Mouse (Mus musculus) forebrain, embryonic 13.5 days (tissue): ENCODE results near the gene Ssna1. TPM values are rescaled to one million over a fixed set of nuclear protein-coding genes. Genes with fewer than 3 reads are reported as not detected.

Source experiments
- ATAC-seq: fragments of 200-750 bp; cut with Nextera tagmentation; 2 replicates; pipeline ENCODE4 v1.8.0; 2017
- H3K27ac ChIP-seq: fragments of 300-500 bp; sonication (generic); 2 replicates; pipeline ENCODE4 v1.5.1; 2015; ENCODE audit warnings: inconsistent platforms, mild to moderate bottlenecking, moderate library complexity
- H3K27me3 ChIP-seq: fragments of 300-500 bp; sonication (generic); 2 replicates; pipeline ENCODE4 v1.6.1; 2015; ENCODE audit warnings: mild to moderate bottlenecking, inconsistent platforms
- H3K36me3 ChIP-seq: fragments of 300-500 bp; sonication (generic); 2 replicates; pipeline ENCODE4 v1.6.1; 2015; ENCODE audit warnings: mild to moderate bottlenecking, inconsistent platforms; ENCODE audit not compliant: poor library complexity, severe bottlenecking
- H3K4me1 ChIP-seq: fragments of 300-500 bp; sonication (generic); 2 replicates; pipeline ENCODE4 v1.6.1; 2015; ENCODE audit warnings: inconsistent platforms
- H3K4me2 ChIP-seq: fragments of 300-500 bp; sonication (generic); 2 replicates; pipeline ENCODE4 v1.6.1; 2015; ENCODE audit warnings: inconsistent platforms, mild to moderate bottlenecking, moderate library complexity
- H3K4me3 ChIP-seq: fragments of 300-500 bp; sonication (generic); 2 replicates; pipeline ENCODE4 v1.5.1; 2015; ENCODE audit warnings: mild to moderate bottlenecking, inconsistent platforms
- H3K9ac ChIP-seq: fragments of 300-500 bp; sonication (generic); 2 replicates; pipeline ENCODE4 v1.6.1; 2015; ENCODE audit warnings: mild to moderate bottlenecking, inconsistent platforms
- H3K9me3 ChIP-seq: fragments of 300-500 bp; sonication (generic); replicated peaks from 2 replicates; pipeline ENCODE4 v1.6.1; 2016; ENCODE audit warnings: inconsistent platforms
- WGBS: fragments of 180-500 bp; shearing (Covaris S2); methylation state at CpG from one replicate; pipeline ENCODE4 v1.1.7; 2015; 5-methylcytosine and 5-hydroxymethylcytosine counted together
- polyA plus RNA-seq: library from polyadenylated mRNA; unstranded; fragments of >200 nt; fragmentation: Nextera tagmentation; extraction: Ambion mirVana; gene quantifications from 2 replicates; pipeline ENCODE4 v1.2.1, GENCODE M21; 2015

The Ssna1 gene
- polyA plus RNA-seq, 1 experiment from 2014 or later: 245 TPM

DNA sequence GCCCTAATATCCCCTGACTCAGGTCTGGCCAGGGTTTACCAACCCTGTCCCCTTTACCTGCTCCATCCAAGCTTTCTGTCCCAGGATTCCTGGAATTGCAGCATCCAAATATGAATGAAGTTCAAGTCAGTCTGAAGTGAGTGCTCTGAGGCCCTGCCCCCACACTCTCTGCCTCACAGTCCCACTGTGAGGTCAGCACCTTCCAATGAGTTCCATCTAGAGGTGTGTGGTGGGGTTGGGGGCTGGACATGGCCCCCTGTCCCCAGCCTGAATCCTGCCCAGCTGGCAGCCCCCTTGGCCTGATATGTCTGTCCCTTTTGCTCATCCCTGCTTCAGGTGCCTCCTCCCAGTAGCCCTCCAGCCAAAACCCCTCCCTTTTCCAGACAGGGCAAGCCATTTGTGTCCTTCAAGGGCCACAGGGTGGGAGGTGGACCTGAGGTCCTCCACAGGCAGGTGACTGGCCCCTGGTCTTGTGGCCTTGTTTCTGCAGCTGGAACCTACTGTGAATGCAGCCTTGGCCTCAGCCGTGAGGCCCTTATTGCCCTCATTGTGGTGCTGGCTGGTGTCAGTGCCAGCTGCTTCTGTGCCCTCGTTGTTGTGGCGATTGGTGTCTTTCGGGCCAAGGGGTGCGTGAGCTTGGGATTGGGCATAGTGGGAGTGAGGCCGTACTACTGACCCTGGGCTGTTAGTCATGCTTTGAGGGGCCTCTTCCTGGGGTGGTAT, 15.8 kb upstream of the Ssna1 start, which contains the start of gene Tmem210:
TSS of gene Tmem210 (plus strand) at position 219 of the 723 bp plus-strand sequence.
- H3K27ac ChIP-seq: no peak within 1 kb of the TSS
- H3K9ac ChIP-seq: no peak within 1 kb of the TSS
- WGBS: 85% methylated on average over 6 of the region's 6 CpGs

DNA sequence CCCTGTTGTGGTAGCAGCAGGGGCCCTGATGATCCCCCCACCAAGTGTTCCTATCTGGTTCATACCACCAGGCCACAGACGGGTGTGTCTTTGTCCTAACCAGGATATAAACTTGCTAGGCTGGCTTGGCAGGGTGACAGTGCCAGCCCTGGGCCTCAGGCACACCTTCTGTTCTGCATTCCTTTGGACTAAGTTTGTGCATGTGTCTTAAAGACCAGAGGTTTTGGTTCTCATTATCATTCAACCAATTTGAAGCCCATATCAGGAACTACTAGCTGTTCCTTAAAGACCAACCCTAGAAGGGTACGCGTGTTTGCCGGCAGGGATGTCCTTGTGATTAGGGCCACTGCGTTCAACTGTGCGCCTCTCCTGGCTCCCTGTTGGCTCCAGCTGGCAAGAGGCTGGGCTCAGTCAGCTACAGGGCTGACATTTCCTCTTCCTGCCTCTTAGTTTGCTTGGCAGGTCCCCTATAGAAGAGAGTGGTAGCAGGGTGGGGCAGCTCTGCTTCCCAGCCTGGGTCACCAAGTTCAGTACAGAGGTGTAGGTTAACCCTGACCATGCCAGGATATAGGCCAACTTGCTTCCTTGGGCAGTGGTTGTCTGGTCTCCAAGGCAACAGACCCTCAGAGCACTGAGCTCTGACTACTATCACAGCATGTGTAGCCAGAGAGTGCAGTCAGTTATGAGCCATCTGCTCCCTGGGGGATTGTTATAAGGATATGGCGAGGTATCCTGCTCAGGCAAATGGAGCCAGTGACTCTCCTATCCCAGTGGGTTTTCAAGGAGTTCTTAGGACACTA, 14.8 kb upstream of the Ssna1 start:
- no peak for ATAC-seq
- WGBS: 62% methylated on average over 7 of the region's 7 CpGs
- H3K4me1 ChIP-seq: peaks cover 19% of the 10 kb centered on the region
- peaks cover 46% of the 10 kb centered on the region for H3K36me3 ChIP-seq
- H3K9ac ChIP-seq: no peak overlapping the region
- H3K4me3 ChIP-seq: no peak overlapping the region
- peaks cover 47% of the 10 kb centered on the region for H3K27me3 ChIP-seq
- no peaks in the 10 kb centered on the region for H3K9me3 ChIP-seq
- H3K4me2 ChIP-seq: no peak overlapping the region
- H3K27ac ChIP-seq: no peak overlapping the region

More for the DNA sequence above, 15.8 kb upstream of the Ssna1 start, which contains the start of gene Tmem210:
- Histone ChIP-seq H3K36me3 (peaks cover 36% of the 10 kb centered on the region), H3K9me3 (no peaks in the 10 kb centered on the region), H3K4me3 (no peak within 1 kb of the TSS), H3K4me2 (no peak within 1 kb of the TSS), H3K4me1 (peaks cover 26% of the 10 kb centered on the region), H3K27me3 (peaks cover 58% of the 10 kb centered on the region)
- ATAC-seq: no peak

DNA sequence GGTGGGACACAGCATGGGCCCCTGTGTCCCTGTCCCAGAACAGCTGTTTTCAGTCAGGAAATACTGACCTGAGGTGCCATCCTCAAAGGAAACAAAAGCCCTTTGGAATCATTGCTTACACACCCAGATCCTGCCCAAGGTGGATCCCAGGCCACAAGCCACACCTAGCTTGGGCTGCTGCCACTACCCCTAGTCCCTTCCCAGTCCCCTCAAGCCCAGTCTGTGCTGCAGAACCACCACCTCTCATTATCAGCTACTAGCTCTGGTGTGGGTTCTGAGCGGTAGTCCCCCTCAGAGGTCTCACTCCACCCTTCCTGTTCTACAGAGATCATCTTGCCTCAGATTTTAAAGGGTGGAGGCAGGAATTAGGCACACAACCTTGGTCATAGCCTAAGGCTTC, 14.1 kb upstream of the Ssna1 start:
- Histone ChIP-seq H3K4me2 (no peak overlapping the region), H3K9ac (no peak overlapping the region), H3K27me3 (peaks cover 40% of the 10 kb centered on the region), H3K9me3 (no peaks in the 10 kb centered on the region), H3K4me3 (no peak overlapping the region), H3K36me3 (peaks cover 51% of the 10 kb centered on the region), H3K27ac (no peak overlapping the region), H3K4me1 (peaks cover 18% of the 10 kb centered on the region; the same call in 1 of the 2 replicates)
- WGBS: 84% methylated on average over 1 of the region's 1 CpGs
- no peak for ATAC-seq

DNA sequence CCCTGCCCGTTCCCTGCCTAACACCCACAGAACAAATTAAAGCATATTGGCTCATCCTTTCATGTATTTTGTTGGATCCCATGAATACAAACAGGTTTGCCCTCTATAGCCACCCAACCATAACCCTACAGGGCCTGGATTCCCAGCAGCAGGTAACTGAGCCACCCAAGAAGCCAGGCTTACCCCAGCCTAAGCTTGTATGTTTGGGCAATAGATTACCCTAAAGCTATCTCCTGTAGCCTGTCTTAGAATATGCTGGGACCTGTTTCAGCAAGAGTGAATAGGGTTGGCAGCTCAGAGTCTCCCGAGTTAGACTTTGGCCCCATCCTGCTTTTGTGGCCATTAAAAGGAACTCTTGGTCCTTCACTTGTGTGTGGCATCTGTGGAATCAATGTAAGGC, 13.3 kb upstream of the Ssna1 start:
- H3K9me3 ChIP-seq: no peaks in the 10 kb centered on the region
- no peak overlapping the region for H3K9ac ChIP-seq
- H3K4me1 ChIP-seq: peaks cover 11% of the 10 kb centered on the region; the same call in 1 of the 2 replicates
- no peak overlapping the region for H3K4me3 ChIP-seq
- no peak overlapping the region for H3K4me2 ChIP-seq
- H3K27me3 ChIP-seq: peaks cover 32% of the 10 kb centered on the region
- WGBS: 96% methylated on average over 2 of the region's 2 CpGs
- peaks cover 59% of the 10 kb centered on the region for H3K36me3 ChIP-seq
- H3K27ac ChIP-seq: no peak overlapping the region
- no peak for ATAC-seq

DNA sequence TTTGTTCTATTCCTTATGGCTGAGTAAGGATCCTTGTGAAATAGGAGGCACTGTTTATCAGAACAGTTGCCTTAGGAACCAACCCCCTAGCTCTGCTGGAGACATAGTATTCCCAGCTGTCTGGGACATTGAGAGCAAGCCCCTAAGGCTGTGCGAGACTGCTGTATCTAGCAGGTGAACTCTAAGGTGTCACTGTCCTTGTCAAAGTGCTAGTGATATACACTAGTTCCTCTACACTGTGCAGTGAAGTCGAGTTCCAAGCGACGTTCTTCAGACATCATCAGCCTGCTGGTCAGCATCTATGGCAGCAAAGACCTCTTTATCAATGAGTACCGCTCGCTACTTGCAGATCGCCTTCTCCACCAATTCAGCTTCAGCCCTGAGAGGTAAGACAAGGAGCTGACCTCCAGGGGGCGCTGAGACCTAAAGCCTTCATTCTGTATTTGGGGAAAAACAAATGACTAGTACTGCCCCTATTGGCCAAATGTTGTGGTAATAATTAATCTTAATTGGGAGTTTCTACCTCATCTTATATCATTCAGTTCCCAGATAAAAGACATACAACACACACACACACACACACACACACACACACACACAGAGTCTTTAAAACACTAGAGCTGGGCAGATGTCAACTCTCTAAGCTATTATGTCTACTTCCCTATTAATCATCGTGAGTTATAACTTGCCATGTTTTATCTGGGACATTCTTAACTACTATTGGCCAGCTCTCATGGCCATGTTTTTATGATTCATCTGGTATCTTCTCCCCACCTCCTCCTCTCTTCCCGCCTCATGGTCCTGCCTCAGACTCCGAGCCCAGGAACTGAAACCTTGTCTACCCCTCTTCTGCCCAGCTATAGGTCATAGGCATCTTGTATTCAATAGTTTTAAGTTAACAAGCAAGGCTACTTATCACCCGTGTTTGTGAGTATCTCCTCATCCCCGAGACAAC, 7.0 kb upstream of the Ssna1 start:
- H3K27ac ChIP-seq: no peak overlapping the region
- WGBS: 59% methylated on average over 13 of the region's 13 CpGs
- H3K36me3 ChIP-seq: peaks cover 97% of the 10 kb centered on the region
- peak; percentile 55; the same call in 1 of the 2 replicates for ATAC-seq
- no peaks in the 10 kb centered on the region for H3K27me3 ChIP-seq
- H3K9ac ChIP-seq: no peak overlapping the region
- H3K4me1 ChIP-seq: peaks cover 5% of the 10 kb centered on the region; the same call in 1 of the 2 replicates
- H3K4me3 ChIP-seq: no peak overlapping the region
- no peaks in the 10 kb centered on the region for H3K9me3 ChIP-seq
- H3K4me2 ChIP-seq: no peak overlapping the region

DNA sequence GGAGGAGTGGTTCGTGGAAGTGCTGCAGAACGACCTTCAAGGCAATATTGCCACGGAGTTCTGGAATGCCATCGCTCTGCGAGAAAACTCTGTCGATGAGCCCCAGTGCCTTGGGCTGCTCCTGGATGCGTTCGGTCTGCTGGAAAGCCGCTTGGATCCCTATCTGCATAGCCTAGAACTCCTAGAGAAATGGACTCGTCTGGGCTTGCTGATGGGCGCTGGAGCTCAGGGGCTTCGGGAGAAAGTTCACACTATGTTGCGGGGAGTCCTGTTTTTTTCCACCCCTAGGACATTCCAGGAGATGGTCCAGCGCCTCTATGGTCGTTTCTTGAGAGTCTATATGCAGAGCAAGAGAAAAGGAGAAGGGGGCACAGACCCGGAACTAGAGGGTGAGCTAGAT, 772 bp upstream of the Ssna1 start:
- H3K4me3 ChIP-seq: peak overlapping the region; percentile 85
- H3K9me3 ChIP-seq: no peaks in the 10 kb centered on the region
- peak overlapping the region; percentile 91 for H3K4me2 ChIP-seq
- H3K36me3 ChIP-seq: peaks cover 70% of the 10 kb centered on the region
- 44% methylated on average over 16 of the region's 16 CpGs for WGBS
- ATAC-seq: no peak
- peak overlapping the region; percentile 92 for H3K9ac ChIP-seq
- no peaks in the 10 kb centered on the region for H3K27me3 ChIP-seq
- H3K27ac ChIP-seq: no peak overlapping the region
- peaks cover 38% of the 10 kb centered on the region for H3K4me1 ChIP-seq

DNA sequence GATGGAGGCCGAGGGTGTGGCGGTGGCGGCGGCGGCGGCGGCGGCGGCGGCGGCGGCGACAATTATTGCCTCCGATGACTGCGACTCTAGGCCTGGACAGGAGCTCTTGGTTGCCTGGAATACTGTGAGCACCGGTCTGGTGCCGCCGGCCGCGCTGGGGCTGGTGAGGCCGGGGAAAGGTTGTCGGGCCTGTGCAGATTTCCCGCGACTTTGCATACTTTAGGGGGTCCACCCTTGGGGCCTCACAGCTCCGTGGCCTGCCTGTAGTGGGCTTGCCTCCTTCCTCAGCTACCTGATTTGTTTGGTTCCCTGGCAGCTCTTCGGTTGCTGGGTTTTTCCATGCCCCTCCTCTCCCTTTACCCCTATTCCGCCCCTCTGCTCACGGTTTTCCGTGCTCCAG, 277 bp upstream of the Ssna1 start:
- H3K36me3 ChIP-seq: peaks cover 69% of the 10 kb centered on the region
- peak overlapping the region; percentile 1; the same call in 1 of the 2 replicates for H3K27ac ChIP-seq
- peak overlapping the region; percentile 91 for H3K4me2 ChIP-seq
- WGBS: under 1% methylated on average over 29 of the region's 29 CpGs
- no peaks in the 10 kb centered on the region for H3K27me3 ChIP-seq
- H3K9me3 ChIP-seq: no peaks in the 10 kb centered on the region
- peaks cover 43% of the 10 kb centered on the region for H3K4me1 ChIP-seq
- ATAC-seq: peak; percentile 72
- H3K4me3 ChIP-seq: peak overlapping the region; percentile 85
- H3K9ac ChIP-seq: peak overlapping the region; percentile 92

DNA sequence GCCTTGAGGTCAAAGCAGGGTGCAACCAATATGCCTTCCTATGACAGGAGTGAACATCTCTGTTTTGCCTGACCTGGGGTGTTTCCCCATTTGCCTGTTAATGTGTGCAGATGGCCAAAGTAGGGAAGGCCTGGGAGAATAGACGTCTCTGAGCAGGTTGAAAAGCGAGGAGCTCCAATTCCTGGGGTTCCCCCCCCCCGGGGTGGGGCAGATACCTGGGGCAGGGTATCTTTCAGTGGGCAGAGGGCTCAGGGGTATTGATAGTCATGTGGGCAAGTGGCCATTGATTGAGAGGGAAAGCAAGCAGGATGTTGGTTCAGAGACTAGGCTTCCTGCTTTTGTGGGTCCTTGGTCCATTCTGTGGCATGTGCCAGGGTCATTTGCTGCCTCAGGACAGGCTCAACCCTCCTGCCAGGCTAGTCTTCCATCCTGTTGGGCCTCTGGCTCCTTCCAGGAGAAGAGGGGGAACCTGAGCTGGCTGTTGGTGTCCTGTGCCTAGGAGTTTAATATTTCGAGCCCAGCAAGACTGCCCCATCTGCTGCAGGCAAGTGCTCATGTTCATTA, 4.4 kb downstream of the Ssna1 start:
- no peak for ATAC-seq
- Histone ChIP-seq H3K4me1 (peaks cover 70% of the 10 kb centered on the region), H3K9ac (0 out of 2 replicates have a peak overlapping the region, but pooled peaks have one; percentile 30), H3K27me3 (peaks cover 22% of the 10 kb centered on the region), H3K9me3 (no peaks in the 10 kb centered on the region), H3K4me2 (no peak overlapping the region), H3K4me3 (no peak overlapping the region), H3K27ac (no peak overlapping the region; the same call in 1 of the 2 replicates), H3K36me3 (peaks cover 32% of the 10 kb centered on the region)
- 82% methylated on average over 4 of the region's 4 CpGs for WGBS

DNA sequence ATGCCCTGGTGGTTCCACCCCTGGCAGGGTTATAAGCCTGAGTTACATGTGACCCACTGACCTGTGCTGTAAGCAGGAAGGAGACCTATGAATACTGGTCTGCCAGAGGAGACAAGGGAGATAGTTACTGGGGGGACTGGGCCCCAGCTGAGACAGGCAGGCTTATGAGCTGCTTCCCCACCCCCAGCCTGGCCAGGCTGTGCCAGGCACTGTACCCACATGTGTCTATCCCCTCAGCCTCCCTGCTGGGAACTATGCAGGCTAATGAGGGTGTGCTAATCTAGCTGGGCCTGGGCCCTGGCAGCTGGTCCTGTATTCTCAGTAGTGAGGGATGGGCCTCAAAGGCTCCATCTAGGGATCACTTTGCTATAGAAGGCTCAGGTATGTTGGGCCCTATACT, 5.0 kb downstream of the Ssna1 start:
- peak overlapping the region; percentile 99; the same call in 1 of the 2 replicates for H3K4me2 ChIP-seq
- H3K27me3 ChIP-seq: peaks cover 22% of the 10 kb centered on the region
- ATAC-seq: no peak
- peak overlapping the region; percentile 31; the same call in 1 of the 2 replicates for H3K27ac ChIP-seq
- peaks cover 32% of the 10 kb centered on the region for H3K36me3 ChIP-seq
- H3K4me1 ChIP-seq: peaks cover 68% of the 10 kb centered on the region
- no peaks in the 10 kb centered on the region for H3K9me3 ChIP-seq
- H3K4me3 ChIP-seq: no peak overlapping the region
- peak overlapping the region; percentile 30 for H3K9ac ChIP-seq

DNA sequence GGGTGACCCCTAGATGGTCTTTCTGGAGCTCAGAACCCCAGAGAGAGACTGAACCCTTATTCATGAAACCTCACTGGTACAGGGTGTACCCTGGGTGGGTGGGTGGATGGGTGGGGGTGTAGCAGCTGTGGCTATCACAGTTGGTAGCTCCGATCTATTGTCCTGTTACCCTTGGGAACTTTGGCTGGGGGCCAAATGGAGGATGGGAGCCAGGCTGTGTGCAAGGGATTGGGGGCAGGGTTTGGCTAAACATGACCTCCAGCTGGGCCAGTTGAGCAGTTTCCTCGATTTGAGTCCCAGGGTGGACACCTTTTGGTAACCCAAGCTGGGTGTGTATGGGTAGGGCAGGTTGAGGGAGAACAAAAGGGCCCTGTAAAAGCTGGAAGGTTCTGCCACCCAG, 5.5 kb downstream of the Ssna1 start:
- Histone ChIP-seq H3K9me3 (no peaks in the 10 kb centered on the region), H3K27me3 (peaks cover 22% of the 10 kb centered on the region), H3K4me1 (peaks cover 70% of the 10 kb centered on the region), H3K4me3 (no peak overlapping the region; the same call in 1 of the 2 replicates), H3K9ac (peak overlapping the region; percentile 30), H3K36me3 (peaks cover 32% of the 10 kb centered on the region), H3K27ac (no peak overlapping the region; the same call in 1 of the 2 replicates), H3K4me2 (peak overlapping the region; percentile 99)
- 42% methylated on average over 2 of the region's 2 CpGs for WGBS
- ATAC-seq: no peak
